Mouse (Mus musculus): ENCODE data around the gene Tex46. TPM values are rescaled to one million over a fixed set of nuclear protein-coding genes. Genes with fewer than 3 reads are reported as not detected.

Tex46 gene
- polyA plus RNA-seq, 1 experiment, result not detected

- H3K4me3 ChIP-seq (ENCODE audit: low read depth, low read length), result no peak overlapping the region
- H3K27me3 ChIP-seq (ENCODE audit: control insufficient read depth, insufficient read depth, low read length, poor library complexity, severe bottlenecking), result no peaks in the 10 kb centered on the region
- H3K9me3 ChIP-seq (replicated peaks; ENCODE audit: control insufficient read depth, insufficient read depth, low read length, poor library complexity, severe bottlenecking), result no peaks in the 10 kb centered on the region
- no peak for TF ChIP-seq EP300 (IDR thresholded peaks at IDR 0.05; ENCODE audit: insufficient read depth, low read depth, low read length)
- TF ChIP-seq POLR2A (IDR thresholded peaks at IDR 0.05; ENCODE audit: insufficient read depth, low read length), result no peak
- TF ChIP-seq CTCF (IDR thresholded peaks at IDR 0.05; ENCODE audit: low read depth, low read length), result no peak
- peaks cover 1% of the 10 kb centered on the region for H3K4me1 ChIP-seq (ENCODE audit: control insufficient read depth, insufficient read depth, low read length)
- peaks cover 26% of the 10 kb centered on the region for H3K36me3 ChIP-seq (ENCODE audit: control insufficient read depth, insufficient read depth, low read length, poor library complexity, severe bottlenecking)
- H3K27ac ChIP-seq (ENCODE audit: insufficient read depth, low read length), result no peak overlapping the region
- H3K9ac ChIP-seq (ENCODE audit: low read depth, poor library complexity, severe bottlenecking), result no peak overlapping the region
These were observed 22.2 kb upstream of the Tex46 start for GRCm38 (mm10) chr4:136588003-136588402.

- H3K4me1 ChIP-seq (ENCODE audit: control insufficient read depth, insufficient read depth, low read length), result peaks cover 3% of the 10 kb centered on the region
- peaks cover 28% of the 10 kb centered on the region for H3K36me3 ChIP-seq (ENCODE audit: control insufficient read depth, insufficient read depth, low read length, poor library complexity, severe bottlenecking)
- H3K27me3 ChIP-seq (ENCODE audit: control insufficient read depth, insufficient read depth, low read length, poor library complexity, severe bottlenecking), result no peaks in the 10 kb centered on the region
- TF ChIP-seq EP300 (IDR thresholded peaks at IDR 0.05; ENCODE audit: insufficient read depth, low read depth, low read length) (no peak), CTCF (IDR thresholded peaks at IDR 0.05; ENCODE audit: low read depth, low read length) (no peak)
- H3K27ac ChIP-seq (ENCODE audit: insufficient read depth, low read length), result no peak overlapping the region
- no peaks in the 10 kb centered on the region for H3K9me3 ChIP-seq (replicated peaks; ENCODE audit: control insufficient read depth, insufficient read depth, low read length, poor library complexity, severe bottlenecking)
- H3K9ac ChIP-seq (ENCODE audit: low read depth, poor library complexity, severe bottlenecking), result no peak overlapping the region
- no peak overlapping the region for H3K4me3 ChIP-seq (ENCODE audit: low read depth, low read length)
These were observed 18.1 kb upstream of the Tex46 start for GRCm38 (mm10) chr4:136592111-136592510.

- peaks cover 28% of the 10 kb centered on the region for H3K36me3 ChIP-seq (ENCODE audit: control insufficient read depth, insufficient read depth, low read length, poor library complexity, severe bottlenecking)
- no peak overlapping the region for H3K9ac ChIP-seq (ENCODE audit: low read depth, poor library complexity, severe bottlenecking)
- no peaks in the 10 kb centered on the region for H3K9me3 ChIP-seq (replicated peaks; ENCODE audit: control insufficient read depth, insufficient read depth, low read length, poor library complexity, severe bottlenecking)
- no peak overlapping the region for H3K4me3 ChIP-seq (ENCODE audit: low read depth, low read length)
- H3K27ac ChIP-seq (ENCODE audit: insufficient read depth, low read length), result peak overlapping the region; percentile 34
- TF ChIP-seq POLR2A (IDR thresholded peaks at IDR 0.05; ENCODE audit: insufficient read depth, low read length) (no peak), EP300 (IDR thresholded peaks at IDR 0.05; ENCODE audit: insufficient read depth, low read depth, low read length) (no peak), CTCF (IDR thresholded peaks at IDR 0.05; ENCODE audit: low read depth, low read length) (no peak)
- H3K27me3 ChIP-seq (ENCODE audit: control insufficient read depth, insufficient read depth, low read length, poor library complexity, severe bottlenecking), result no peaks in the 10 kb centered on the region
- peaks cover 1% of the 10 kb centered on the region for H3K4me1 ChIP-seq (ENCODE audit: control insufficient read depth, insufficient read depth, low read length)
These were observed 16.2 kb upstream of the Tex46 start for GRCm38 (mm10) chr4:136594006-136594405.

DNA sequence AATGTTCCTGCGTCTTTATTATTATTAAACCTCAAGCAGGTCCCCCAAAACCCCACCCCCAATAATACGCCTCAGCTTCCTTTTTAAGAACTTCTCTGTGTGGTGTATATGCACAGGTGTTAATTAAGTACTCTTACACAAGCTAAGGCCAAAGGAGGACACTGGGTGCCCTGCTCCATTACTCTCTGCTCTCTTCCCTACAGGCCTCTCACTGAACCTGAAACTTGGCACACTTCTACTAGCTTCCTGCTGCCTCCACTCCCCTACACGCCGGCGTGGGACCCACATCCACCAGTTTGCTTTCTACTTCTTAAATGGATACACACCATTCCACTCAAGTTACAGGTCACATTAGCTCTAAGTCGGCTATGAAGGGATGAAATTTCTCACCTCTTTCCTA lies 15.0 kb upstream of the Tex46 start:
- H3K4me3 ChIP-seq (ENCODE audit: low read depth, low read length), result no peak overlapping the region
- TF ChIP-seq EP300 (IDR thresholded peaks at IDR 0.05; ENCODE audit: insufficient read depth, low read depth, low read length) (no peak), POLR2A (IDR thresholded peaks at IDR 0.05; ENCODE audit: insufficient read depth, low read length) (no peak), CTCF (IDR thresholded peaks at IDR 0.05; ENCODE audit: low read depth, low read length) (no peak)
- peaks cover 20% of the 10 kb centered on the region for H3K36me3 ChIP-seq (ENCODE audit: control insufficient read depth, insufficient read depth, low read length, poor library complexity, severe bottlenecking)
- H3K9me3 ChIP-seq (replicated peaks; ENCODE audit: control insufficient read depth, insufficient read depth, low read length, poor library complexity, severe bottlenecking), result no peaks in the 10 kb centered on the region
- no peak overlapping the region for H3K9ac ChIP-seq (ENCODE audit: low read depth, poor library complexity, severe bottlenecking)
- H3K4me1 ChIP-seq (ENCODE audit: control insufficient read depth, insufficient read depth, low read length), result peaks cover 1% of the 10 kb centered on the region
- H3K27me3 ChIP-seq (ENCODE audit: control insufficient read depth, insufficient read depth, low read length, poor library complexity, severe bottlenecking), result no peaks in the 10 kb centered on the region
- no peak overlapping the region for H3K27ac ChIP-seq (ENCODE audit: insufficient read depth, low read length)

GRCm38 (mm10) chr4:136598268-136598876 lies 11.9 kb upstream of the Tex46 start:
- TF ChIP-seq POLR2A (IDR thresholded peaks at IDR 0.05; ENCODE audit: insufficient read depth, low read length), result no peak
- Histone ChIP-seq H3K36me3 (ENCODE audit: control insufficient read depth, insufficient read depth, low read length, poor library complexity, severe bottlenecking) (no peaks in the 10 kb centered on the region; the same call in 1 of the 2 replicates), H3K9ac (ENCODE audit: low read depth, poor library complexity, severe bottlenecking) (peak overlapping the region; percentile 25; the same call in 1 of the 2 replicates), H3K27me3 (ENCODE audit: control insufficient read depth, insufficient read depth, low read length, poor library complexity, severe bottlenecking) (no peaks in the 10 kb centered on the region), H3K4me3 (ENCODE audit: low read depth, low read length) (peak overlapping the region; percentile 32; the same call in 1 of the 2 replicates), H3K9me3 (replicated peaks; ENCODE audit: control insufficient read depth, insufficient read depth, low read length, poor library complexity, severe bottlenecking) (no peaks in the 10 kb centered on the region), H3K27ac (ENCODE audit: insufficient read depth, low read length) (peak overlapping the region; percentile 88), H3K4me1 (ENCODE audit: control insufficient read depth, insufficient read depth, low read length) (peaks cover 1% of the 10 kb centered on the region)

DNA sequence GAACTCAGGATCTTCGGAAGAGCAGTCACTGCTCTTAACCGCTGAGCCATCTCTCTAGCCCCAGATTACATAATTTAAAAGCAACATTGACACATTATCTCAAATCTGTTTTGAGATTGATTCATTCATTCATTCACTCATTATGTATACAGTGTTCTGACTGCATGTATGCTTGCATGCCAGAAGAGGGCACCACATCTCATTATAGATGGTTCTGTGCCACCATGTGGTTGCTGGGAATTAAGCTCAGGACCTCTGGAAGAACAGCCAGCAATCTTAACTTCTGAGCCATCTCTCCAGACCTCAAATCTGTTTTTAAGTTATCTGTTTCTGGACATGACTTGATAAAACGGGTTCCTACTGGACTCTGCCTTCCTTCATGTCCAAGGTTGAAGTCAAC lies 10.4 kb upstream of the Tex46 start:
- TF ChIP-seq POLR2A (IDR thresholded peaks at IDR 0.05; ENCODE audit: insufficient read depth, low read length) (no peak), EP300 (IDR thresholded peaks at IDR 0.05; ENCODE audit: insufficient read depth, low read depth, low read length) (no peak), CTCF (IDR thresholded peaks at IDR 0.05; ENCODE audit: low read depth, low read length) (no peak)
- no peak overlapping the region for H3K4me3 ChIP-seq (ENCODE audit: low read depth, low read length)
- H3K27me3 ChIP-seq (ENCODE audit: control insufficient read depth, insufficient read depth, low read length, poor library complexity, severe bottlenecking), result no peaks in the 10 kb centered on the region
- no peak overlapping the region for H3K27ac ChIP-seq (ENCODE audit: insufficient read depth, low read length)
- no peak overlapping the region; the same call in 1 of the 2 replicates for H3K9ac ChIP-seq (ENCODE audit: low read depth, poor library complexity, severe bottlenecking)
- no peaks in the 10 kb centered on the region for H3K9me3 ChIP-seq (replicated peaks; ENCODE audit: control insufficient read depth, insufficient read depth, low read length, poor library complexity, severe bottlenecking)
- no peaks in the 10 kb centered on the region for H3K36me3 ChIP-seq (ENCODE audit: control insufficient read depth, insufficient read depth, low read length, poor library complexity, severe bottlenecking)
- no peaks in the 10 kb centered on the region for H3K4me1 ChIP-seq (ENCODE audit: control insufficient read depth, insufficient read depth, low read length)

Data from ES-Bruce4 (cell line).